In genomic region chr5:138620836-138621235, GRCm38 (mm10) we compare ENCODE assay signal across 18 mouse cellular contexts. TPM values are rescaled to one million over a fixed set of nuclear protein-coding genes. Genes with fewer than 3 reads are reported as not detected.
A peak's percentile ranks its signal among the peaks of the same experiment; 100 is the strongest.
DNase-seq lines count a peak whose midpoint lies in the region; ATAC-seq and TF ChIP-seq lines count a peak whose summit lies in the region.
"Had no signal": no experiment of that assay in that cellular context is flagged by ENCODE, and none has a peak within 500 bp of the region (broad histone marks: within the 10 kb centered on the region; RNA-seq: fewer than 3 reads in every experiment).

No protein-coding gene starts in this region.

- no peak overlapping the region for H3K4me2 ChIP-seq in intestine, embryonic 14.5 days (ENCODE audit: low read length)
- H3K4me2 ChIP-seq in intestine, postnatal 0 days (replicated peaks; ENCODE audit: low read depth): no peak overlapping the region

- no peak for TF ChIP-seq CTCF in intestine, postnatal 0 days (IDR thresholded peaks at IDR 0.05; ENCODE audit: low read depth)

- peaks cover 23% of the 10 kb centered on the region for H3K36me3 ChIP-seq in intestine, embryonic 14.5 days (ENCODE audit: control insufficient read depth, insufficient read depth, low read length)
- H3K36me3 ChIP-seq in intestine, postnatal 0 days (ENCODE audit: control insufficient read depth, insufficient read depth): peaks cover 13% of the 10 kb centered on the region

- H3K9ac ChIP-seq in intestine, embryonic 14.5 days (ENCODE audit: low read length): no peak overlapping the region
- no peak overlapping the region for H3K9ac ChIP-seq in intestine, postnatal 0 days (ENCODE audit: low read depth, low read length)
- H3K9ac ChIP-seq: embryonic facial prominence, embryonic 13.5 days had no signal

- peaks cover 24% of the 10 kb centered on the region for H3K9me3 ChIP-seq in intestine, embryonic 14.5 days (ENCODE audit: control insufficient read depth, low read length)
- H3K9me3 ChIP-seq in intestine, postnatal 0 days (ENCODE audit: control insufficient read depth): no peaks in the 10 kb centered on the region

- 79% methylated on average over 5 of the region's 5 CpGs for WGBS in intestine, embryonic 14.5 days
- WGBS in intestine, postnatal 0 days: 59% methylated on average over 5 of the region's 5 CpGs

- H3K27me3 ChIP-seq in intestine, embryonic 14.5 days (replicated peaks; ENCODE audit: control insufficient read depth, insufficient read depth, low read length): no peaks in the 10 kb centered on the region
- no peaks in the 10 kb centered on the region for H3K27me3 ChIP-seq in intestine, postnatal 0 days (replicated peaks; ENCODE audit: control insufficient read depth, insufficient read depth, low read length)
- H3K27me3 ChIP-seq: embryonic facial prominence, embryonic 13.5 days had no signal

- no peak for ATAC-seq in intestine, embryonic 14.5 days (replicated peaks; ENCODE audit: low FRiP score, low TSS enrichment, low read depth)
- ATAC-seq in intestine, postnatal 0 days: no peak

- H3K4me3 ChIP-seq in intestine, embryonic 14.5 days (ENCODE audit: low read depth, low read length): no peak overlapping the region
- H3K4me3 ChIP-seq in intestine, postnatal 0 days (ENCODE audit: low read depth, low read length): no peak overlapping the region
- H3K4me3 ChIP-seq: embryonic facial prominence, embryonic 13.5 days; forebrain, embryonic 10.5 days had no signal

- peak overlapping the region; percentile 61; the same call in 1 of the 2 replicates for H3K27ac ChIP-seq in intestine, embryonic 14.5 days (ENCODE audit: low read depth)
- H3K27ac ChIP-seq in intestine, postnatal 0 days (ENCODE audit: low read depth, low read length): no peak overlapping the region
- H3K27ac ChIP-seq: embryonic facial prominence, embryonic 13.5 days; forebrain, embryonic 10.5 days had no signal

- peaks cover 18% of the 10 kb centered on the region for H3K4me1 ChIP-seq in intestine, embryonic 14.5 days (replicated peaks; ENCODE audit: control insufficient read depth, insufficient read depth, low read length)
- 0 out of 2 replicates have a peak, but pooled peaks cover 4% of the 10 kb centered on the region for H3K4me1 ChIP-seq in intestine, postnatal 0 days (replicated peaks; ENCODE audit: control insufficient read depth, insufficient read depth, low read length)

- peak; percentile 10 for DNase-seq in cerebellum, adult 11-12 months
- no peak for DNase-seq in cerebellum, postnatal 4 days (ENCODE audit: low spot score in 2 of 2)
- DNase-seq in intestine, embryonic 14.5 days (ENCODE audit: low spot score): no peak
- peak; percentile 26 for DNase-seq in 3T3-L1 (ENCODE audit: low read depth, low spot score)
- DNase-seq in lung, postnatal 25 days (ENCODE audit: low spot score): peak; percentile 55
- no peak for DNase-seq in urinary bladder, postnatal 4 days (ENCODE audit: low spot score in 2 of 2)
- DNase-seq in Muller cell, postnatal 12 days (ENCODE audit: inconsistent ontology term): no peak
- DNase-seq: cerebellum, adult 18-20 months; kidney, postnatal 10 days; layer of hippocampus, adult 9-11 months; right cerebral cortex, postnatal 4 days had no signal

RNA-seq across cellular contexts. Expression of gene Zfp68, which starts 1.3 kb away (rescaled TPM):
- polyA plus RNA-seq in intestine, embryonic 14.5 days (2014; fragmentation: Nextera tagmentation; extraction: Ambion mirVana): 59.9 and 70.7 TPM in 2 replicates
- 25.0 and 27.6 TPM in 2 replicates for polyA plus RNA-seq in intestine, postnatal 0 days (2015; fragmentation: Nextera tagmentation; extraction: Ambion mirVana)

RNA-seq across cellular contexts. Expression of gene A430033K04Rik, which starts 1.8 kb away (rescaled TPM):
- polyA plus RNA-seq in intestine, embryonic 14.5 days (2014; fragmentation: Nextera tagmentation; extraction: Ambion mirVana): 11.1 and 12.1 TPM in 2 replicates
- polyA plus RNA-seq in intestine, postnatal 0 days (2015; fragmentation: Nextera tagmentation; extraction: Ambion mirVana): 3.4 and 3.7 TPM in 2 replicates

RNA-seq across cellular contexts. Expression of gene 1700123K08Rik, which starts 56.3 kb away (rescaled TPM):
- polyA plus RNA-seq in intestine, embryonic 14.5 days (2014; fragmentation: Nextera tagmentation; extraction: Ambion mirVana): not detected in 2 replicates
- not detected in 2 replicates for polyA plus RNA-seq in intestine, postnatal 0 days (2015; fragmentation: Nextera tagmentation; extraction: Ambion mirVana)
- polyA plus RNA-seq: brain, embryonic 14.5 days; embryonic facial prominence, embryonic 13.5 days; forebrain, embryonic 10.5 days; heart, embryonic 14.5 days; liver, adult 2 months; neural tube, embryonic 14.5 days had no signal

Comparison
In these comparisons a context has a peak if more than half of its experiments do, and no peak if none do; other contexts are left out.
1. DNase-seq: peak in cerebellum, adult 11-12 months (single experiment), 3T3-L1 (single experiment) and lung, postnatal 25 days (single experiment); none in cerebellum, postnatal 4 days (0 of 2), intestine, embryonic 14.5 days (single experiment), urinary bladder, postnatal 4 days (0 of 2) and Muller cell, postnatal 12 days (single experiment).